Mouse (Mus musculus): Measurements from ENCODE around the gene Gm13278.
"Not testable (repeated sequence)": the region's sequence is repeated elsewhere in the genome, so short reads cannot be mapped to it uniquely, and the experiment has no call there.

The Gm13278 gene

DNA sequence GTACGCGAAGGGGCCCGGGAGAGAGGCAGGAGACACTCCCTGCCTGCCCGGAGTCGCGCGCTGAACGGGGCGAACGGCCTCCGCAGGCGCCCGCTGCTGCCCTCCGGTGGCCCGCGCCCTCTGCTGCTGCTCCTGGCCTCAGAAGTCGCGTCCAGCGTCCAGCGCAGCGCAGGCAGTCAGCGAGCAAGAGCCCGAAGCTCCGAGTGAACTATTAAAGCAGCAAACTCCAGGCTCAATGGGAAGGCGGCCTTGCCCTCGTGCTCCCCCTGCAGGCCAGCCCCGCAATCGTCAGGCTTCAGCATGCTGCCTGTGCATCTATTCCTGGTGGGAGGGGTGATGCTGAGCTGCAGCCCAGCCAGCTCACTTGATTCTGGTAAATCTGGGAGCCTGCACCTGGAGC is at the start of gene Gm13278:
TSS of gene Gm13278 (plus strand) at position 301 of the 400 bp plus-strand sequence.
- not testable (repeated sequence) for DNase-seq (ENCODE audit: low spot score in 2 of 2)

DNA sequence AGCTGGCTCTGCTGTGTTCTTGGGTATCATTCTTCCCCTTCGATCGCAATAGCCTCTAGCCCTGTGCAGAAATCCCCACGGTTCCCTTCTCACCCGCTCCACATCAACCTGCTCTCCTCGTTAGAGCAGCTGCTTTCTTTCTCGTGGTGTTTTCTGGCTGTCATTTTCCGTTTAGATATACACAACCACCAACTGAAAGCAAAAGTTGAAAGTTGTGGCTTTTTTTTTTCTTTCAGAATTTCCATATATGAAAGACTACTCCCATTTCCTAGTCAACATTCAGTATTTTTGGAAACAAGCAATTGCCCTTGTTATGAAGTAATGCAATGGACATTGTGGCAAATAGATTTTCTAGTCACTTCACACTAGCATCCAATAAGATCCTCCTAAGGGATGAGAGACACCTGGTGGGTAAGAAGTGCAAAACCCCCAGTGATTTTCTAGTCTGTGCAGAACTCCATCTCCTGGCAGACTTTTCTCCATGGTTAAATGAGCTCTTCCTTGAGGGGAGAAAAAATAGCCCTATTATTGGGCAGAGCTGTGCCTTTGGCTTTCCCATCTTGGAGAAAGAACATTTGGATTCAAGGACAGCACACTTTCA is 48.5 kb upstream of the Gm13278 start:
- no peak for DNase-seq (ENCODE audit: low spot score in 2 of 2)

DNA sequence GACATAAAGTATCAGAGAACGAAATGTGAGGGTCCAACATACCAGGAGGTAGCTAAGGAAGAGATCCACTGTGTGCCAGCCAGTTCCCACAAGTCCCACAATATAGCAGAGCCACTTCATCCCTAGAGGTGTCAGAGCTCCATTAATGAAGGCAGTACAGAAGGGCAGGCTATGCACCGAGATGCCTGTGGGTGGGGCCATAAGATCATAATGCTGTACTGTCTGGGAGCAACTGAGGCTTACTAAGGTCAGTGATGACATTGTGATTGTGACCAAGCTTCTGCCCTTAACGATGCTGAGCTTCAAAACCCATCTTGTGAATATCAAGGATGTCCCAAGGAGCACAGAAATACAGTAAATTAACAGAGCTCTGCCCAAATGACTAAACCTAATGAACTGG is 47.1 kb upstream of the Gm13278 start:
- no peak for DNase-seq (ENCODE audit: low spot score in 2 of 2)

DNA sequence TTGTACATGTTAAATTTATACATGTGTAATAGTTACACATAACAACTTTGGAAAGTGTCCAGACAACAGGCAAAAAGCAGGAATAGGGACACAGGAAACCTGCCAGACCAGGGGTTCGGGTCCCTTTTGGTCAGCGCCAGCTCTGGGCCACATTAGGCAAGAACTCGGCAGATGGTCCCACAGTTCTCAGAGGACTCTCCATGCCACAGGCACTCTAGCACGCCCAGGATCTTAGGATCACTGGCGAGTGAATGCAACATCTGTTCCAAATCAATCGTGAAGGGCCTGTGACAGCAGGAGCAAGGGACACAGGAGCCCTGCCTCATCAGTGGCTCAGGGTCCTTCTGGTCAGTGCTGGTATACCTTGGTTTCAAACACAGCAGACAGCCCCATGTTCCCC is 41.4 kb upstream of the Gm13278 start:
- DNase-seq (ENCODE audit: low spot score in 2 of 2) = no peak

DNA sequence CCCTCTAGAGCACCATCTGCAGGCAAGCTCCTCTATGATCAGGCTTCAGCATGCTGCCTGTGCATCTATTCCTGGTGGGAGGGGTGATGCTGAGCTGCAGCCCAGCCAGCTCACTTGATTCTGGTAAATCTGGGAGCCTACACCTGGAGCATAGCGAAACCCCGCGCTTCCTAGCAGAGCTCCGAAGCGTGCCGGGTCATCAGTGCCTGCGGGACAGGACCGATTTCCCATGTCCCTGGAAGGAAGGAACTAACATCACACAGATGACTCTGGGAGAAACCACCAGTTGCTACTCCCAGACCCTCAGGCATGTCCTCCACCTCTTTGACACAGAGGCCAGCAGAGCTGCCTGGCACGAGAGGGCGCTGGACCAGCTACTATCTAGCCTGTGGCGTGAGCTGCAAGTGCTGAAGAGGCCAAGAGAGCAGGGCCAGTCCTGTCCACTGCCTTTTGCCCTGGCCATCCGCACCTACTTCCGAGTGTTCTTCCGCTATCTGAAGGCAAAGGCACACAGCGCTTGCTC is 36.5 kb upstream of the Gm13278 start, which contains the start of gene Gm13271:
TSS of gene Gm13271 (plus strand) at position 51 of the 523 bp plus-strand sequence.
- DNase-seq (ENCODE audit: low spot score in 2 of 2) = peak; percentile 74 to 92

DNA sequence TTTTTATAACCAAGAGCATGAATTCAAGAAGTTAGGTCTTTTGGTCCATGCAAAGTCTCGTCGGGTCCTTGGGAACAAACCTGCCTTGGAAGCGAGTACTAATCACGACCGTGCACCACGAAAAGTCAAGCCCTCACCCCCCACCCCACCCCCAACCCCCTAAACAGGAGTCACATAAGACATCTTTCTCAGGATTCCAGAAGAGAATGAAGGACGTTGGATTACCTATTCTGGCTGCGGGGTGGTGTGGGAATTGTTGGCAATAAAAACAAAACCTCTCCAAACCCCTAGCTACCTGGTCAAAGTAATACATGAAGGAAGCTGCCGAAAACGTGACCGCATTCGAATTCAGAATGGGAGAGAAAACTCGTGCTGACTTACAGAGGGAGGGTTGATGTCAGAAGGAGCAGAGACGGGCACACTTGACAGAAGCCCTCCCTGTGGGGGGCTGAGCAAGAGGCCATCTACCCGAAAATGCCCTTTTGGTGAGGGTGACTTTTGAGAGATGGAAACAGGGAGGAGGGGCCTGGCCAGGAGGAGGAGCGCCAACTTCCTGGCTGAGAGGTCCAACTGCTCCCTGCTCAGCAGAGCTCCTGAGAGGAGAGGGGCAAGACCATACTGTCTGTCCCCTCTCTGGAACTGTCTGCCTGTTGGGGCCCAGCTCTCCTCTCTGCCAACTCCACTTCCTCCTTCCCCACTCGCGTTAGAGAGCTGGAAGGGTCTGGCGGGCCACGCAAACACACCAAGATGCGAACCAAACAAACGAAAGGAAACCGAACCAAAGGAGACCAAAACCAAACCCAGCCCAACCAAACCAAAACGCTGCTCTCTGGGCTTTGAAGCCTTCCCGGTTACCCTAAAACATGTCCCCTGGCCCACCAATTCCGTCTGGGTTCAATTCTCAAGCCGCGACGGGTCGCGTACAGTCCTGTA is 34.5 kb upstream of the Gm13278 start:
- DNase-seq (ENCODE audit: low spot score in 2 of 2) = peak in 1 of 2 experiments; percentile 64

DNA sequence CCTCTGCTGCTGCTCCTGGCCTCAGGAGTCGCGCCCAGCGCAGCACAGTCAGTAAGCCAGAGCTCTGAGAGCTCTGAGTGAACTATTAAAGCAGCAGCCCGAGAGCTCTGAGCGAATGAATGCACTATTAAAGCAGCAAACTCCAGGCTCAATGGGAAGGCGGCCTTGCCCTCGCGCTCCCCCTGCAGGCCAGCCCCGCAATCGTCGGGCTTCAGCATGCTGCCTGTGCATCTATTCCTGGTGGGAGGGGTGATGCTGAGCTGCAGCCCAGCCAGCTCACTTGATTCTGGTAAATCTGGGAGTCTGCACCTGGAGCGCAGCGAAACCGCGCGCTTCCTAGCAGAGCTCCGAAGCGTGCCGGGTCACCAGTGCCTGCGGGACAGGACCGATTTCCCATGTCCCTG is 33.7 kb upstream of the Gm13278 start:
- peak; percentile 82 to 95 for DNase-seq (ENCODE audit: low spot score in 2 of 2)

DNA sequence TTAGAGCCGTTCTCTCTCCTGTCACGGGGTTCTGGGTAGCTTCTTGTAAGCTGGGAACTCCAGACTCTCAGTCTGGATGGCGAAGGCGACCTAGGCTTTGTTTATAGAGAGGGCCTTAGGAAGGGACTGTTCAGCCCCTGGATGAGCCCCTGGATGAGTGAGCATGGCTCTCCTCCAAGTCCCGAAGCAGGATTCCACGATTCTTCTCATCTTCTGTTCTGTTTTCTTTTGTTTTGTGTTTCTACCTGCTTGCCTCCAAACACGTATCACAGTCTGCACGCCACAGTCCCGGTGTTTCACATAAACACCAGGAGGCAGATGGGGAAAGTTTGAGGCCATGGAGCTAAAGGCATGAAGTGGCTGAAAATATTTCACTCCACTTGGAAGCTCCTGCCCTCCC is 32.6 kb upstream of the Gm13278 start:
- DNase-seq (ENCODE audit: low spot score in 2 of 2) = not testable (repeated sequence)

DNA sequence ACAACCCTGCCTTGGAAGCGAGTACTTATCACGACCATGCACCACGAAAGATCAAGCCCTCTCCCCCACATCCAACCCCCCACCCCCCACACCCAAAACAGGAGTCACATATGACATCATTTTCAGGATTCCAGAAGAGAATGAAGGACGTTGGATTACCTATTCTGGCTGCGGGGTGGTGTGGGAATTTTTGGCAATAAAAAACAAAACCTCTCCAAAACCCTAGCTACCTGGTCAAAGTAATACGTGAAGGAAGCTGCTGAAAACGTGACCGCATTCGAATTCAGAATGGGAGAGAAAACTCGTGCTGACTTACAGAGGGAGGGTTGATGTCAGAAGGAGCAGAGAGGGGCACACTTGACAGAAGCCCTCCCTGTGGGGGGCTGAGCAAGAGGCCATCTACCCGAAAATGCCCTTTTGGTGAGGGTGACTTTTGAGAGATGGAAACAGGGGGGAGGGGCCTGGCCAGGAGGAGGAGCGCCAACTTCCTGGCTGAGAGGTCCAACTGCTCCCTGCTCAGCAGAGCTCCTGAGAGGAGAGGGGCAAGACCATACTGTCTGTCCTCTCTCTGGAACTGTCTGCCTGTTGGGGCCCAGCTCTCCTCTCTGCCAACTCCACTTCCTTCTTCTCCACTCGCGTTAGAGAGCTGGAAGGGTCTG is 31.6 kb upstream of the Gm13278 start, which contains the start of gene Gm13283:
TSS of gene Gm13283 (plus strand) at position 510 of the 659 bp plus-strand sequence.
- peak; percentile 35 to 82 for DNase-seq (ENCODE audit: low spot score in 2 of 2)

DNA sequence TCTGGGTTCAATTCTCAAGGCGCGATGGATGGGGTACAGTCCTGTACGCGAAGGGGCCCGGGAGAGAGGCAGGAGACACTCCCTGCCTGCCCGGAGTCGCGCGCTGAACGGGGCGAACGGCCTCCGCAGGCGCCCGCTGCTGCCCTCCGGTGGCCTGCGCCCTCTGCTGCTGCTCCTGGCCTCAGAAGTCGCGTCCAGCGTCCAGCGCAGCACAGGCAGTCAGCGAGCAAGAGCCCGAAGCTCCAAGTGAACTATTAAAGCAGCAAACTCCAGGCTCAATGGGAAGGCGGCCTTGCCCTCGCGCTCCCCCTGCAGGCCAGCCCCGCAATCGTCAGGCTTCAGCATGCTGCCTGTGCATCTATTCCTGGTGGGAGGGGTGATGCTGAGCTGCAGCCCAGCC is 30.9 kb upstream of the Gm13278 start:
- peak; percentile 64 to 72 for DNase-seq (ENCODE audit: low spot score in 2 of 2)

DNA sequence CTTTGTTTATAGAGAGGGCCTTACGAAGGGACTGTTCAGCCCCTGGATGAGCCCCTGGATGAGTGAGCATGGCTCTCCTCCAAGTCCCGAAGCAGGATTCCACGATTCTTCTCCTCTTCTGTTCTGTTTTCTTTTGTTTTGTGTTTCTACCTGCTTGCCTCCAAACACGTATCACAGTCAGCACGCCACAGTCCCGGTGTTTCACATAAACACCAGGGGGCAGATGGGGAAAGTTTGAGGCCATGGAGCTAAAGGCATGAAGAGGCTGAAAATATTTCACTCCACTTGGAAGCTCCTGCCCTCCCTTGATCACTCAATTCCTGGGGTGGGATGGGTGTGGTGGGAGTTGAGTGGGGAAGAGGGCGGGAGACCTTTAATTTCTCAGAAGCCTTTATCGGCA is 29.6 kb upstream of the Gm13278 start:
- peak; percentile 78 to 93 for DNase-seq (ENCODE audit: low spot score in 2 of 2)

DNA sequence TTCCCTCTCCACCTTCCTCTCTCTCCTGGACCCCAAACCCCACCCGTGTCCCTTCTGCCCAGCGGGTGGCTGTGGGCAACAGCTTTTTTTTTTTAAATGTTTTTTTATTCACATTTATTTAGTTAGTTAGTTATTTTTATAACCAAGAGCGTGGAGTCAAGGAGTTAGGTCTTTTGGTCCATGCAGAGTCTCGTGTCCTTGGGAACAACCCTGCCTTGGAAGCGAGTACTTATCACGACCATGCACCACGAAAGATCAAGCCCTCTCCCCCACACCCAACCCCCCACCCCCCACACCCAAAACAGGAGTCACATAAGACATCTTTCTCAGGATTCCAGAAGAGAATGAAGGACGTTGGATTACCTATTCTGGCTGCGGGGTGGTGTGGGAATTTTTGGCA is 29.0 kb upstream of the Gm13278 start:
- peak in 1 of 2 experiments; percentile 69 for DNase-seq (ENCODE audit: low spot score in 2 of 2)

DNA sequence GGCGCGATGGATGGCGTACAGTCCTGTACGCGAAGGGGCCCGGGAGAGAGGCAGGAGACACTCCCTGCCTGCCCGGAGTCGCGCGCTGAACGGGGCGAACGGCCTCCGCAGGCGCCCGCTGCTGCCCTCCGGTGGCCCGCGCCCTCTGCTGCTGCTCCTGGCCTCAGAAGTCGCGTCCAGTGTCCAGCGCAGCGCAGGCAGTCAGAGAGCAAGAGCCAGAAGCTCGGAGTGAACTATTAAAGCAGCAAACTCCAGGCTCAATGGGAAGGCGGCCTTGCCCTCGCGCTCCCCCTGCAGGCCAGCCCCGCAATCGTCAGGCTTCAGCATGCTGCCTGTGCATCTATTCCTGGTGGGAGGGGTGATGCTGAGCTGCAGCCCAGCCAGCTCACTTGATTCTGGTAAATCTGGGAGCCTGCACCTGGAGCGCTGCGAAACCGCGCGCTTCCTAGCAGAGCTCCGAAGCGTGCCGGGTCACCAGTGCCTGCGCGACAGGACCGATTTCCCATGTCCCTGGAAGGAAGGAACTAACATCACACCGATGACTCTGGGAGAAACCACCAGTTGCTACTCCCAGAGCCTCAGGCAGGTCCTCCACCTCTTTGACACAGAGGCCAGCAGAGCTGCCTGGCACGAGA is 27.8 kb upstream of the Gm13278 start:
- DNase-seq (ENCODE audit: low spot score in 2 of 2) = not testable (repeated sequence)

DNA sequence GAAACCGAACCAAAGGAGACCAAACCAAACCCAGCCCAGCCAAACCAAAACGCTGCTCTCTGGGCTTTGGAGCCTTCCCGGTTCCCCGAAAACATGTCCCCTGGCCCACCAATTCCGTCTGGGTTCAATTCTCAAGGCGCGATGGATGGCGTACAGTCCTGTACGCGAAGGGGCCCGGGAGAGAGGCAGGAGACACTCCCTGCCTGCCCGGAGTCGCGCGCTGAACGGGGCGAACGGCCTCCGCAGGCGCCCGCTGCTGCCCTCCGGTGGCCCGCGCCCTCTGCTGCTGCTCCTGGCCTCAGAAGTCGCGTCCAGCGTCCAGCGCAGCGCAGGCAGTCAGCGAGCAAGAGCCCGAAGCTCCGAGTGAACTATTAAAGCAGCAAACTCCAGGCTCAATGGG is 17.8 kb upstream of the Gm13278 start, which contains the start of gene Gm13290:
TSS of gene Gm13290 (plus strand) at position 301 of the 400 bp plus-strand sequence.
- not testable (repeated sequence) for DNase-seq (ENCODE audit: low spot score in 2 of 2)

DNA sequence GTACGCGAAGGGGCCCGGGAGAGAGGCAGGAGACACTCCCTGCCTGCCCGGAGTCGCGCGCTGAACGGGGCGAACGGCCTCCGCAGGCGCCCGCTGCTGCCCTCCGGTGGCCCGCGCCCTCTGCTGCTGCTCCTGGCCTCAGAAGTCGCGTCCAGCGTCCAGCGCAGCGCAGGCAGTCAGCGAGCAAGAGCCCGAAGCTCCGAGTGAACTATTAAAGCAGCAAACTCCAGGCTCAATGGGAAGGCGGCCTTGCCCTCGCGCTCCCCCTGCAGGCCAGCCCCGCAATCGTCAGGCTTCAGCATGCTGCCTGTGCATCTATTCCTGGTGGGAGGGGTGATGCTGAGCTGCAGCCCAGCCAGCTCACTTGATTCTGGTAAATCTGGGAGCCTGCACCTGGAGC is 14.7 kb upstream of the Gm13278 start, which contains the start of gene Gm13289:
TSS of gene Gm13289 (plus strand) at position 301 of the 400 bp plus-strand sequence.
- not testable (repeated sequence) for DNase-seq (ENCODE audit: low spot score in 2 of 2)

DNA sequence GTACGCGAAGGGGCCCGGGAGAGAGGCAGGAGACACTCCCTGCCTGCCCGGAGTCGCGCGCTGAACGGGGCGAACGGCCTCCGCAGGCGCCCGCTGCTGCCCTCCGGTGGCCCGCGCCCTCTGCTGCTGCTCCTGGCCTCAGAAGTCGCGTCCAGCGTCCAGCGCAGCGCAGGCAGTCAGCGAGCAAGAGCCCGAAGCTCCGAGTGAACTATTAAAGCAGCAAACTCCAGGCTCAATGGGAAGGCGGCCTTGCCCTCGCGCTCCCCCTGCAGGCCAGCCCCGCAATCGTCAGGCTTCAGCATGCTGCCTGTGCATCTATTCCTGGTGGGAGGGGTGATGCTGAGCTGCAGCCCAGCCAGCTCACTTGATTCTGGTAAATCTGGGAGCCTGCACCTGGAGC is 11.8 kb upstream of the Gm13278 start, which contains the start of gene Gm13272:
TSS of gene Gm13272 (plus strand) at position 301 of the 400 bp plus-strand sequence.
- not testable (repeated sequence) for DNase-seq (ENCODE audit: low spot score in 2 of 2)

DNA sequence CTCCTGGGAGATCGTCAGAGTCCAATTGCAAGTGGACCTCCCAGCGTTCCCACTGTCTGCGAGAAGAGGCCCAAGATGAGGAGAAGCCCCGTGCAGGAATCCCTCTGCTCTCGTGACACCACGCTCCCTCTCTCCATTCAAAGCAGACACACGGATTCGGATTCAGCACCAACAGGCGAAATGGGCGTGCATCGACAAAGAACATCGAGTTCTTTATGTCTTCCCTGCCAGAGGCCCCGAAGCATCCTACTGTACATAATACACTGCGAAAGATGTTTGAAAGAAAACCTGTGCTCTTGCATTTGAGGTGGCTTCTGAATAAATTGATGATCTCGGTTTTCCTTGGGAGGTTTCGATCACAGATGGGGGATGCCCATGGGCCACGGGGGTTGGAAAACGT is 11.0 kb upstream of the Gm13278 start:
- peak in 1 of 2 experiments; percentile 62 for DNase-seq (ENCODE audit: low spot score in 2 of 2)

DNA sequence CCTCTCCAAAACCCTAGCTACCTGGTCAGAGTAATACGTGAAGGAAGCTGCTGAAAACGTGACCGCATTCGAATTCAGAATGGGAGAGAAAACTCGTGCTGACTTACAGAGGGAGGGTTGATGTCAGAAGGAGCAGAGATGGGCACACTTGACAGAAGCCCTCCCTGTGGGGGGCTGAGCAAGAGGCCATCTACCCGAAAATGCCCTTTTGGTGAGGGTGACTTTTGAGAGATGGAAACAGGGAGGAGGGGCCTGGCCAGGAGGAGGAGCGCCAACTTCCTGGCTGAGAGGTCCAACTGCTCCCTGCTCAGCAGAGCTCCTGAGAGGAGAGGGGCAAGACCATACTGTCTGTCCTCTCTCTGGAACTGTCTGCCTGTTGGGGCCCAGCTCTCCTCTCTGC is 9.5 kb upstream of the Gm13278 start, which contains the start of gene Ifnz:
TSS of gene Ifnz (plus strand) at position 301 of the 400 bp plus-strand sequence.
- not testable (repeated sequence) for DNase-seq (ENCODE audit: low spot score in 2 of 2)

DNA sequence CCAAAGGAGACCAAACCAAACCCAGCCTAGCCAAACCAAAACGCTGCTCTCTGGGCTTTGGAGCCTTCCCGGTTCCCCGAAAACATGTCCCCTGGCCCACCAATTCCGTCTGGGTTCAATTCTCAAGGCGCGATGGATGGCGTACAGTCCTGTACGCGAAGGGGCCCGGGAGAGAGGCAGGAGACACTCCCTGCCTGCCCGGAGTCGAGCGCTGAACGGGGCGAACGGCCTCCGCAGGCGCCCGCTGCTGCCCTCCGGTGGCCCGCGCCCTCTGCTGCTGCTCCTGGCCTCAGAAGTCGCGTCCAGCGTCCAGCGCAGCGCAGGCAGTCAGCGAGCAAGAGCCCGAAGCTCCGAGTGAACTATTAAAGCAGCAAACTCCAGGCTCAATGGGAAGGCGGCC is 9.0 kb upstream of the Gm13278 start:
- not testable (repeated sequence) for DNase-seq (ENCODE audit: low spot score in 2 of 2)

DNA sequence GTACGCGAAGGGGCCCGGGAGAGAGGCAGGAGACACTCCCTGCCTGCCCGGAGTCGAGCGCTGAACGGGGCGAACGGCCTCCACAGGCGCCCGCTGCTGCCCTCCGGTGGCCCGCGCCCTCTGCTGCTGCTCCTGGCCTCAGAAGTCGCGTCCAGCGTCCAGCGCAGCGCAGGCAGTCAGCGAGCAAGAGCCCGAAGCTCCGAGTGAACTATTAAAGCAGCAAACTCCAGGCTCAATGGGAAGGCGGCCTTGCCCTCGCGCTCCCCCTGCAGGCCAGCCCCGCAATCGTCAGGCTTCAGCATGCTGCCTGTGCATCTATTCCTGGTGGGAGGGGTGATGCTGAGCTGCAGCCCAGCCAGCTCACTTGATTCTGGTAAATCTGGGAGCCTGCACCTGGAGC is 5.9 kb upstream of the Gm13278 start, which contains the start of gene Gm13276:
TSS of gene Gm13276 (plus strand) at position 301 of the 400 bp plus-strand sequence.
- DNase-seq (ENCODE audit: low spot score in 2 of 2) = not testable (repeated sequence)

DNA sequence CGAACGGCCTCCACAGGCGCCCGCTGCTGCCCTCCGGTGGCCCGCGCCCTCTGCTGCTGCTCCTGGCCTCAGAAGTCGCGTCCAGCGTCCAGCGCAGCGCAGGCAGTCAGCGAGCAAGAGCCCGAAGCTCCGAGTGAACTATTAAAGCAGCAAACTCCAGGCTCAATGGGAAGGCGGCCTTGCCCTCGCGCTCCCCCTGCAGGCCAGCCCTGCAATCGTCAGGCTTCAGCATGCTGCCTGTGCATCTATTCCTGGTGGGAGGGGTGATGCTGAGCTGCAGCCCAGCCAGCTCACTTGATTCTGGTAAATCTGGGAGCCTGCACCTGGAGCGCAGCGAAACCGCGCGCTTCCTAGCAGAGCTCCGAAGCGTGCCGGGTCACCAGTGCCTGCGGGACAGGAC is 2.9 kb upstream of the Gm13278 start, which contains the start of gene Gm13277:
TSS of gene Gm13277 (plus strand) at position 231 of the 400 bp plus-strand sequence.
- peak; percentile 61 to 76 for DNase-seq (ENCODE audit: low spot score in 2 of 2)
